Mouse (Mus musculus): ENCODE results near the gene Tnr.

The Tnr gene

DNA sequence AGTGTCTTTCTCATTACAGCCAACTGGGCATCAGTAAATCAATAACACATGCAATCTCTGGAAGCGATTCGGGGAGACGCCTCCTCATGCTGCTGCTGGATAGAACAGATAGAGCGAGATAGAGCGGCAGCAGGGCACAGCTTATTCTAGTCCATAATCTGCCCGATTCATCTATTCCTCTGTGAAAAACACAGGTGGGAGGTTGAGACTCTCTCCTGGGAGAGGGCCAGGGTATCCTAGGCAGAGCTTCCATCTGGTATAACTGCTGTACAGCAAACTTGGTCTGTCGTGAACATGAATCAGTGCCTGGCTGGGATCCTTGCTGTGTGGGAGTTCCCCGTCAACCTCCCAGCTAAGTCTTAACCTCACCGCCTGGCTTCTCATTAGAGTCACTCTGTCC lies 193.4 kb downstream of the Tnr start:
- no peak for DNase-seq (ENCODE audit: low spot score)

DNA sequence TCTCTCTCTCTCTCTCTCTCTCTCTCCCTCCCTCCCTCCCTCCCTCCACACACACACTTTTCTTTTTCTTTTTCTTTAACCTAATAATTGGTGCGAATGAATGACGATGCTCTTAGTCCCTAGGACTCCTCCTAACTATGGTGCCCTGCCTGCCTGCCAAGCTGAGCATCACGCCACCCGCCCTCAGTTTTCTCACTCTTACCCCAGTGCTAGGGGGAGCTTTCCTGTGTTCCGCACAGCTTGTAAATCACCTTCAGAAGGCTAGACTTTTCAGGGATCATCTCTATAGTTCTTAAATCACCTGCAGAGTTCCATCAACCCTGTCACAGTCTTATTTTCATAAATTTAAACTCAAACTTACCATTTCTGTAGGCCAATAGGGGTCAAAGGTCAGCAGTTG lies 200.2 kb downstream of the Tnr start:
- DNase-seq (ENCODE audit: low spot score), result no peak

DNA sequence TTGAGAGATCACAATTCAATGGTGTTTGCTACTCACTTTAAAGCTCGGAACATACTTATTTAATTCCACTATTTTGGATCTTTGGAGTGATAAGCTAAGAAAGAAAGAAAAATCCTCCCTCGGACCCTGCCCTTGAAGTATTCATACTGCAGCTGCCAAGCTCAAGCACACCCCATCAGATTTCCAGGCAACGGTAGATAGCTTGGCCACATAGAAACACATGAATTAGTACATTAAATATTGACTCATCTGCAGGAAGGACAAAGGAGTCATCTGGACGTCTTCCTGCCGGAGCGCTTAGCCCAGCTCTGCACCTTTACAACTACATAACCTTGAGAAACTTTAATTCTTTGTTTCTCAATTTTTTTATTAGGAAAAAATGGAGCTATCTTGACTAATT lies 205.7 kb downstream of the Tnr start:
- DNase-seq (ENCODE audit: low spot score), result no peak

DNA sequence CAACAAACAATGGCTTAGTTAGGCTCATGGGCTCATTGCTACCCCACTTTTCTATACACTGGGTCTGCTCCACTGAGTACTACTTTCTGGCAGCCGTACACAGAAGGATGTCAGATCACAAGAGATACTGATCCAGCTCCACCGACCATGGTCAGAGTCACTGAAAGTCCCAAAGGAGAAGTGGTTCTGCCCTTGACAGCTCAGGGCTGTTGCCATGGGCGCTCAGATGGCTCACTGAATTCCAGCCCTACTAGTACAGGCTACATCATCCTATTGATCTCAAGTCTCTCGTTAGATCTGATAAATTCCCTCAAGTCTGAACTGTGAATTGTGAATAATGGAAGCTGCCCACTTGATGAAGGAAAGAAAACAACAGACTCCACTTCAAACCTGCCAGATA lies 207.3 kb downstream of the Tnr start:
- DNase-seq (ENCODE audit: low spot score), result no peak

- no peak for DNase-seq (ENCODE audit: low spot score)
Observed at GRCm38 (mm10) chr1:159735099-159735498, 211.5 kb downstream of the Tnr start.

DNA sequence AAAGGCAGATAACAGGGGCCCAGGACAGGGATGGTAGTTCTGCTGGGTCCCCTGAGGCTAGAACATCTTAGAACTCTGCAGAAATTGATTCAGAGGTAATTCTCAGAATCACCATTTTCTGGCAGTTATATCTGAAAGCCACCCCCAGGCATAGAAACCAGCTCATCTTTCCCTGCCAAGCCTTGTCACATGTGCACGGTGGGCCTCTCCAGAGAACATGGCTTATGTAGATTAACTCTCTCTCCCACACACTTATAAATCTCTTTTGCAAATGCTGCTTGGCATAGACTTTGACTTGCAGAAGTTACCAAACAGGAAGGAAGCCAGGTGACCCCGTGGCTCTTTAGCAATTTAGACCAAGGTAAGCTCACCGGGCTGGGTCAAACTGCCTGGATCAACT lies 215.9 kb downstream of the Tnr start:
- no peak for DNase-seq (ENCODE audit: low spot score)

DNA sequence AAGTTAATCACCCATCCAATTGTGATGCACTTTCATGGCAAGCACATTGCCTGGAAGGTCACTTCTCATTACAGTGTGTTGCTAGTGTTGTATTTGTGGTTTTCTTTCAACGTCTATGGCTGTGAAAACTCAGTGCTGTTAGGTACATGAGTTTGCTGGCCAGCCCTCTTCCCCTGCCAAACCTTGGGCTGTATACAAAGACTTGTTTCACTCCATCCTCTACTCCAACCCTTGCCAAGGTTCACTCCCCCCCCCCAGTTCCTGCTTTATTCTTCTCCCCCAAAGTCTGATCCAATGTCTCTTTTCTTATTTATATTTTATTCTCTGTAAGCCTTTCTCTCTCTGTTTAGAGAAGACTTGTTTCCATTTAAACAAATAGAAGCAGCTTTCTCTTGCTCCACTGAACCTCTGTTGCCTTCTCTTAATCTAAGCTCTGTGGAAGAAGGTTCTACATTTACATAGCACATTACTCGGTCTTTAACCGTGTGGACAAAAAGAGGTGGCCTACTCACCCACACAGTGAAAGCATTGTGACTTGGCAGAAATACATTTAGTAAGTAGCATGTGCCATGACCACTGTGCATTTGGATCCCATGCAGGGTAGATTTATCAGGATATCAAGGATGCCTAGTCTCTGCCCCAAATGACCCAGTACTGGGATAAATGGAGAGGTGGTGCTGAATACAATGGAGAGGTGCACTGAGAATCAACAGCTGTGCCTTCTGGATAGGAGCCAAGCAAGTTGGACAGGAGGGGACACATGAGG lies 217.9 kb downstream of the Tnr start:
- DNase-seq (ENCODE audit: low spot score), result no peak

DNA sequence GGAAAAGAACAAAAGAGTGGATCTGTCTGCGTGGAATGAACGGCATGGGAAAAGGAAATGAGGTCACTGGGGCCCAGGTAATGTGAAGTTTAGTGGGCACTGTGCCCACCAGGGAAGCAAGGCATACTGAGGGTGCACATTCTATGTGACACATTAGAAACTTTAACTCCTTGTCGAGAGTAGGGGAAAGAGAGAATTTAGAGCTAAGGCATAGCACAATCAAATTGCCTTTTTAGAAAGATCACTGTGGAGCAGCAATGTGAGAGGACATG lies 218.4 kb downstream of the Tnr start:
- DNase-seq (ENCODE audit: low spot score), result no peak

DNA sequence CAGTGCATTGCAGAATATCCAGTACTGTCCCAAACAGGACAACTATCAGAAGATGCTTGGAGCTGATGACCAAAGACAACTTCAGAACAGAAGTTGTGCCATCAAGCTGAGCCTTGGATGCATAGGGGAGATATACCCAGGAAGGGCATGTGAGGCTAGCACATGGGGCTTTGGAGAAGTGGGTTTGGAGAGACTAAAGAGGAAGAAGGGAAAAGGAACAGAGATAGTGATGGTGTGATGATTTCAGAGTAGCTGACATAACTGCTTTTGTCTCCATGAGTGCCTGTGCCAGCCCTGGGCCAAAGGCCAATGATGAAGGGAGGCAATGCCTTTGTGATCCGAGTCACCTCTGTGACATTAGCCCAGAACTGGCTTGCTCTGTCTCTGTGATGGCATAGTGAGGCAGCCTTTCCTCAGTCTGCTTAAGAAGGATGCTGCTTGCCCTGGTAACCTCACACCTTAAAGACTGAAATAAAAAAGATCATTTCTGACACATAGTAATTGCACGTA lies 220.2 kb downstream of the Tnr start:
- DNase-seq (ENCODE audit: low spot score), result no peak

GRCm38 (mm10) chr1:159745311-159745710 lies 221.7 kb downstream of the Tnr start:
- DNase-seq (ENCODE audit: low spot score), result no peak

DNA sequence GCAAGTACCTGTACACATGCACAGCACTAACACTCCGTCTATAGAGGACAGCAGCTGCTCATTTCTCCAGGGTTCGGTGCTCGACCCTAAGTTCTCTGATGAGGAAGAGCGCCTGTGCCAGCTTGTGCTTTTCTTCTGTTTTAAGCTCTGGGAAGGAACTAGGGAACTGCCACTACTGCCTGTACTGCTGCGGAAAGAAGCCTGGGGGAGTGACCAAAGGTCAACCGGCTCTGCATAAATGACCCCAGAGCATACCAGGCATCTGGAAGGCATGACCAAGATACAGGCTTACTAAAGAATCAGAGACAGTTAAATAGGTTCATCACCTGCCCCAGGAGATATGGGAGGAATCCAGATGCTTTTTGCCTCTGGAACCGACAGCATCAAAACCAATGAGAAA lies 224.4 kb downstream of the Tnr start:
- no peak for DNase-seq (ENCODE audit: low spot score)

DNA sequence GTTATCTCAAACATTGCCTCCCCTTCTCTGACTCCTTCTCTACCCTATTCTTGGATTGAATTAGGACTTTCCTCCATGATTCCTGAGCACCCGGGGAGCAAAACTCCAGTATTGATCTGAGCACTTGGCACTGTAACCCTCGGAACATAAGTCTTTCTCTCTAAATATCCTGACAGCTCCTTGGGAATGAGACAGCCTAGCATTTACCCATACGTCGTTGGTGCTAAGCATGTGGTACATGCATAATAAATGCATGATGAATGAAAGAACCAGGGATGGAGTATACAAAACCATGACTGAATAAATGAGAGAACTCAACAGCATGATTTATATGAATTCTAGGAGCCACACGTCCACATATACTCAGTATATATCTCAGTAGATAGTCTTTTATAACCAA lies 226.8 kb downstream of the Tnr start:
- DNase-seq (ENCODE audit: low spot score), result no peak

- DNase-seq (ENCODE audit: low spot score), result no peak
Observed at GRCm38 (mm10) chr1:159750876-159751275, 227.3 kb downstream of the Tnr start.

DNA sequence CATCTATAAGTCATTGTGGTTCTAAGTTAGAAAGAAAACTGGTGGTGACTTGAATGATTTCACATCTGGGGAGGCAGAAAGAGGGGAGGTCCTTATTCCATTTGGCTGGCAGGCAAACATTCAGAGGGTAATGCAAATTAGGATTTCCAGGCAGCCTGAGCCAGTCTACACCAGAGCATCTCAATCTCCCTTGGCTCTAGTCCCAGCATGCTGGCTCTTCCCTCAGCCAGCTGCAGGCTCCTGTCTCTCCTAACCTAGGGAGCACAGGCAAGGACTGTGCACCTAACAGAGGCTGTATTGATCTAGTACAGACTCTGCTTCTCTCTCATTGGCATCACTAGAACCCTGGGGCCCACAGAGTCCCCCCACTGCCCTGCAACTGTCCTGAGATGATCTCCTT lies 237.4 kb downstream of the Tnr start:
- no peak for DNase-seq (ENCODE audit: low spot score)

- no peak for DNase-seq (ENCODE audit: low spot score)
Observed at GRCm38 (mm10) chr1:159763901-159764300, 240.3 kb downstream of the Tnr start.

- no peak for DNase-seq (ENCODE audit: low spot score)
Observed at GRCm38 (mm10) chr1:159764897-159765296, 241.3 kb downstream of the Tnr start.

DNA sequence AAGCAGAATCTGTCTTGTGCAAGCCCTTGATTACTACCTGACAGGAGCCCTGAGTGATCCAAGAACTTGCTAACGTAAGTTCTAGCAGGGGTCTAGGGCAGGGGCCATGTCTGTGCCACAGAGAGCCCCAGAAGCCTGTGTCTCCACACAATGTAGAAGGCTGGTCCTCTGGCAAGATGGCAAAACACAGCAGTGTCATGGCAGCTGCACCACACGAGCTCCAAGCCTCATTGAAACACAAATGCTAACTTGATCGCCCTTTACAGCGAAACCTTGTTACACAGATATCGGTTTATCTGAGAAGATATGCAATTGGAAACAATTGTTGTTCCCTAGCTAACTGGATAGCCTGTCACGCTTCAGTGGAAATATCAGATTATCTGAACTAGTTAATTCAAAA lies 246.4 kb downstream of the Tnr start:
- no peak for DNase-seq (ENCODE audit: low spot score)

GRCm38 (mm10) chr1:159773671-159774070 lies 250.1 kb downstream of the Tnr start:
- DNase-seq (ENCODE audit: low spot score), result no peak

- DNase-seq (ENCODE audit: low spot score), result no peak
Observed at GRCm38 (mm10) chr1:159775168-159775567, 251.6 kb downstream of the Tnr start.

DNA sequence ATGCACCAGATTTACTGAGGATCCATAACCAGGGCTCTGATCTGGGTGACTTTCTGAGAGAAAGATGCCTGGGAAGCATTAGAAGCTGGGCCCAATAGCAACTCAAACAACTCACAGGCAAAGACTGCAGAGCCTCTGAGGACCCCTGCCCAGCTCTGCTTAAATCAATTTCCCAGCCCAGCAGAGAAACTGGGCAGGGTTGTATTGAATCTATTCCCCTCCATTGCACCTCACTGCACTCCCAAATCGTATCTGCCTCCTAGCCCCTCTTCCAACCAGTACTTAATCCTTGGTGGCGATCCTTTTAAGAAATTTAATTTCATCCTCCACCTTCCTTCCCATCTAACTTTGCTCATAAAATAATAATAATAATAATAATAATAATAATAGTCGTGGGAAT lies 253.5 kb downstream of the Tnr start:
- no peak for DNase-seq (ENCODE audit: low spot score)

- no peak for DNase-seq (ENCODE audit: low spot score)
Observed at GRCm38 (mm10) chr1:159779424-159779823, 255.9 kb downstream of the Tnr start.

DNA sequence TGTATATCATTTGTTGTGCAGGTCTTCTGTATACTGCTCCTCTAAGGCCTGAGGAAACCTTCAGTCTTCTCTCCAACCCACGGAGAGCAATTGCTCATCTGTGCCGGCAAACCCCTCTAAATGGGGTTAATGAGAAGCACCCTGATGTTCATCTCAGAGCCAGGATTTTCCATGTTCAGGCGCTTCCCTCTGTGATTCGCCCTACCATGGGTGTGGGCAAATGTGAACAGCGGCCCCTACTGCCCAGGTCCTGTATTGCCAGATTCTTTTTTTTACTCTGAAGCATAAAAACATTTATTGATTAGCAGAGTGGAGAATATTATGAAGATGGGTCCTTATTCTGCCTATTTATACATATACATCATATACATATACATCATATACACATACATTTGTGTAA lies 260.3 kb downstream of the Tnr start:
- DNase-seq (ENCODE audit: low spot score), result no peak

DNA sequence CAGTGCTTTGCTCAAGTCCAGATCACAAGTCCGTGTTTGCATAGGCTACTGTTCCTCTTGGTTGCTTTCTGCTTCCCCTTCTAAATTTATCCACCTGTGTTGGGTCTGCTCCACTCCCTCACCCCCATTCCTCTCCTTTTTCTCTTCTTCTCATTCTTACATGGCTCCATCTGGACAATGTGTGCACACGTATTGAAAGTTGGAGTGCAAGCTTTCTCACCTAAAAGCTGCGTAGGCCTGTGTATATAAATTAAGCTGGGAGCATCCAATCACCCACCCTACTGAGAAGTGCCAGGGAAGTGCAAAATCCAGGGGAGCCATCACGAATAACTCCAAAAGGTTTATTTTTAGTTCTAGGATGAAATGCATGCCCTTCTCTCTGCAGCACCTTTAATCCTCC lies 264.7 kb downstream of the Tnr start:
- no peak for DNase-seq (ENCODE audit: low spot score)

DNA sequence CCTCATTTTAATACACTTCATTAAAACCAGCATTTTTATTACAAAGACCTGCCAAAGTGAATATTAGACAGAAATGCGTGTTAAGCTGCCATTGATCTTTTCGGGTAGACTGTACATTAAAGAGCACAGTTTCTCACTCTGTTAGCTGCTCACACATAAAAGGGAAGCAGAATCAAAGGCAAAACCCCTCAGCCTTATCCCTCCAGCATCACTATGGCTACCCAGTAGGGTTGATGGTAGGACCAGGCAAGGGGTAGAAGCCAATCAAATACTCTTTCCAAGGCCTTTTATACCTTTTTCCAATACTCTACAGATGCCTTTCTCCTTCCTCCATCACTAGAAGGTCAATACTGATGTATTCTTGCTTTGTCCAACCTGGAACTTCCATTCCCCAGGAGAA lies 269.0 kb downstream of the Tnr start:
- no peak for DNase-seq (ENCODE audit: low spot score)

GRCm38 (mm10) chr1:159796021-159796420 lies 272.5 kb downstream of the Tnr start:
- no peak for DNase-seq (ENCODE audit: low spot score)

Data from ovary, postnatal 10 days (tissue).